Mouse (Mus musculus): ENCODE measurements around the gene Gm10130. TPM values are rescaled to one million over a fixed set of nuclear protein-coding genes. Genes with fewer than 3 reads are reported as not detected.

The Gm10130 gene
- 3.5 TPM for polyA plus RNA-seq (2014; fragmentation: Illumina TruSeq; extraction: RNeasy Lipid Tissue Mini Kit (QIAGEN cat#74804); ENCODE audit: low read depth, low replicate concordance)

DNA sequence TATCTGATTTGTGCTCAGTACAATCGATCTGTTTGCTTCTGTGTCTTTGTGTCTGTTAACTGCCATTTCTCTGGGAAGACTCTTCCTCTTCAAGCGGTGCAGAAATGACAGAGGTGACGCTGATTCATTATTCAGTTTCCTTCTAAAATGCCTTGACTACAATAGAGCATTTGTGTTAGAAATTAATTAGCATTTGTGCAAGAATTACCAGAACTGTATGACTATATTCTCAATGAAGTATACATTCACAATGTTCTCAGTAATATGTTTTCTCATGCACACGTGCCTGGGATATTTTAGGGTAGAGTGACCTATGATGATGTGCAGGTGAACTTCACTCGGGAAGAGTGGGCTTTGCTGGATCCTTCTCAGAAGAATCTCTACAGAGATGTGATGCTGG is at the start of gene Gm10130:
Gene Gm10130, plus strand, starts transcription at position 301 of the 400 bp plus-strand sequence.

DNA sequence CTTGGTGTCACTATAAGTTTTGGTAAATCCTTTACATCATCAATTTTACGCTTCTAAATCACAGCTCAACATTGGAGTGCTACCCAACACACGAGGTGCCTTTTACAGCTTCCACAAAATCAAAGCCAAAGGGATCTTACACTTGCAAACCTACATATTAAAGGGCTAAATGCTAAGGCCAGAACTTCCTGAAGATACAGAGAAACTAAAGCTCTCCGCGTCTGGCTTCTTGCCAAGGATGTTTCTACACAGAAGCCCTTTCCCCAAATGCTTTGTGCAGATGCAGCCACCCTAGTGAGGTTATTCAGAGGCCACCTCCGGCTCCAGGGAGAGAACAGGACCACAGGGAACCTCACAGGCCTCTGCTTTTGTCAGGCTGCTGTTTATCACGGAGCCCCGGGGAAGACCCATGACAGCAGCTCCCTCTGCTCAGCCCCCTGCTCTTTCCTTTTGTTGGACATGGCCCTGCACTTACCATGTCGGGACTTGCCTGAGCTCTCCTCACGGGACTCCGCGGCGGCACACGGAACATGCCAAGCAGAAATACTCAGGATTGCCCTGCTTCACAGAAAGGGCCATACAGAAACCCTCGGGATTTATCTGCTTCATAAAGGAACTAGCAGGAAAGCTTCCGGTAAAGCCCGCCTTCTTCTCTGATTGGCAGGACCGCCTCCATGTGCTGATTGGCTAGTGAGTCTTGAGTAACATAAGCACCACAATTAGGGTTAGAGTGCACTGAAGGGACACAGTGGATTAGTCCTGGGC is 38.8 kb downstream of the Gm10130 start, which contains the start of gene 3300002I08Rik:
Gene 3300002I08Rik, minus strand, starts transcription at position 653 of the 765 bp plus-strand sequence.

Other genes starting within 250 kb of the Gm10130 start
- 6.0 TPM for gene Zfp120, start 187.0 kb upstream of the Gm10130 start, polyA plus RNA-seq (2014; fragmentation: Illumina TruSeq; extraction: RNeasy Lipid Tissue Mini Kit (QIAGEN cat#74804); ENCODE audit: low read depth, low replicate concordance)
- gene Gm10770, start 144.0 kb upstream of the Gm10130 start, polyA plus RNA-seq (2014; fragmentation: Illumina TruSeq; extraction: RNeasy Lipid Tissue Mini Kit (QIAGEN cat#74804); ENCODE audit: low read depth, low replicate concordance): 0.80 TPM
- gene Gm14139, start 141.9 kb upstream of the Gm10130 start, polyA plus RNA-seq (2014; fragmentation: Illumina TruSeq; extraction: RNeasy Lipid Tissue Mini Kit (QIAGEN cat#74804); ENCODE audit: low read depth, low replicate concordance): 3.9 TPM
- 4.5 TPM for gene Zfp937, start 105.6 kb upstream of the Gm10130 start, polyA plus RNA-seq (2014; fragmentation: Illumina TruSeq; extraction: RNeasy Lipid Tissue Mini Kit (QIAGEN cat#74804); ENCODE audit: low read depth, low replicate concordance)
- 9.4 TPM for gene Gm21994, start 68.1 kb upstream of the Gm10130 start, polyA plus RNA-seq (2014; fragmentation: Illumina TruSeq; extraction: RNeasy Lipid Tissue Mini Kit (QIAGEN cat#74804); ENCODE audit: low read depth, low replicate concordance)
- gene Gm14124, start 66.2 kb upstream of the Gm10130 start, polyA plus RNA-seq (2014; fragmentation: Illumina TruSeq; extraction: RNeasy Lipid Tissue Mini Kit (QIAGEN cat#74804); ENCODE audit: low read depth, low replicate concordance): 1.0 TPM
- 6.5 TPM for gene 3300002I08Rik, start 39.1 kb downstream of the Gm10130 start, polyA plus RNA-seq (2014; fragmentation: Illumina TruSeq; extraction: RNeasy Lipid Tissue Mini Kit (QIAGEN cat#74804); ENCODE audit: low read depth, low replicate concordance)
- gene Zfp442, start 127.8 kb downstream of the Gm10130 start, polyA plus RNA-seq (2014; fragmentation: Illumina TruSeq; extraction: RNeasy Lipid Tissue Mini Kit (QIAGEN cat#74804); ENCODE audit: low read depth, low replicate concordance): 13.3 TPM
- 1.1 TPM for gene Zfp345, start 161.4 kb downstream of the Gm10130 start, polyA plus RNA-seq (2014; fragmentation: Illumina TruSeq; extraction: RNeasy Lipid Tissue Mini Kit (QIAGEN cat#74804); ENCODE audit: low read depth, low replicate concordance)
- 0.52 TPM for gene Cst7, start 246.7 kb downstream of the Gm10130 start, polyA plus RNA-seq (2014; fragmentation: Illumina TruSeq; extraction: RNeasy Lipid Tissue Mini Kit (QIAGEN cat#74804); ENCODE audit: low read depth, low replicate concordance)